Mouse (Mus musculus): Measurements from ENCODE around the gene Tacc3.

DNA sequence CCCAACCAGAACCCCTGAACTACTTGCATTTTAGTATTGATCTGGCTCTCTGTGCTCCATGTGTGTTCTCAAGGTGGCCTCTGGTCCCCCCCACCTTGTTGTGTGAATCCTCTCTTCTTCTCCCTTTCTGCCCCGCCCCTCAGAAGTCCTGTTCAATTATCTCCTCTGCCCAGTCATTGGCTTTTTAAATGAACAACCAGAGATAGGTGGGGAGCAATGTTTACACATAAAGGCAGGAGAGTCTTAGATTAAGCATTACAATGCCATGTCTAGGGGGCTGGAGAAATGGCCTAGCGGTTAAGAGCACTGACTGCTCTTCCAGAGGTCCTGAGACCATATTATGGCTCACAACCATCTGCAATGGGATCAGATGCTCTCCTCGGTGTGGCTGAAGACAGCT is 22.6 kb upstream of the Tacc3 start:
- TF ChIP-seq CTCF (conservative IDR thresholded peaks at IDR 0.05; ENCODE audit: low read length) (no peak), POU5F1 (IDR thresholded peaks at IDR 0.05; ENCODE audit: borderline replicate concordance, low read length) (no peak), NANOG (IDR thresholded peaks at IDR 0.05; ENCODE audit: borderline replicate concordance, low read length) (no peak)

All from E14TG2a.4 (cell line).